Mouse (Mus musculus) natural killer cell, adult 2 months (primary cell): ENCODE results near the gene Trim9.

Experiments
- DNase-seq, 2 experiments: peaks; one replicate each; pipeline ENCODE4 v3.0.0; 2022; ENCODE audit warnings: low spot score in 2 of 2

Gene Trim9

GRCm38 (mm10) chr12:70326393-70326792 lies 21.0 kb downstream of the Trim9 start:
- no peak for DNase-seq

- no peak for DNase-seq
Measured at GRCm38 (mm10) chr12:70325826-70326225, 21.6 kb downstream of the Trim9 start.

- DNase-seq, result no peak
Measured at GRCm38 (mm10) chr12:70322790-70323189, 24.6 kb downstream of the Trim9 start.

- DNase-seq, result no peak
Measured at GRCm38 (mm10) chr12:70316147-70316546, 31.3 kb downstream of the Trim9 start.

- no peak for DNase-seq
Measured at GRCm38 (mm10) chr12:70307881-70308280, 39.5 kb downstream of the Trim9 start.

- no peak for DNase-seq
Measured at GRCm38 (mm10) chr12:70307062-70307461, 40.4 kb downstream of the Trim9 start.

- DNase-seq, result no peak
Measured at GRCm38 (mm10) chr12:70304014-70304413, 43.4 kb downstream of the Trim9 start.

GRCm38 (mm10) chr12:70303525-70303924 lies 43.9 kb downstream of the Trim9 start:
- DNase-seq, result no peak

GRCm38 (mm10) chr12:70302022-70302720 lies 45.2 kb downstream of the Trim9 start:
- no peak for DNase-seq

GRCm38 (mm10) chr12:70293927-70294684 lies 53.3 kb downstream of the Trim9 start:
- no peak for DNase-seq

- no peak for DNase-seq
Measured at GRCm38 (mm10) chr12:70293165-70293926, 54.1 kb downstream of the Trim9 start.

- DNase-seq, result no peak
Measured at GRCm38 (mm10) chr12:70285521-70285920, 61.9 kb downstream of the Trim9 start.

- DNase-seq, result no peak
Measured at GRCm38 (mm10) chr12:70284979-70285378, 62.4 kb downstream of the Trim9 start.

GRCm38 (mm10) chr12:70283116-70283731 lies 64.2 kb downstream of the Trim9 start:
- no peak for DNase-seq

- DNase-seq, result no peak
Measured at GRCm38 (mm10) chr12:70280930-70281329, 66.5 kb downstream of the Trim9 start.

GRCm38 (mm10) chr12:70280381-70280780 lies 67.0 kb downstream of the Trim9 start:
- peak; percentile 45 to 69 for DNase-seq

- DNase-seq, result no peak
Measured at GRCm38 (mm10) chr12:70277071-70277939, 70.1 kb downstream of the Trim9 start.

- DNase-seq, result no peak
Measured at GRCm38 (mm10) chr12:70269724-70270123, 77.7 kb downstream of the Trim9 start.

GRCm38 (mm10) chr12:70267314-70267713 lies 80.1 kb downstream of the Trim9 start:
- peak in 1 of 2 experiments; percentile 38 for DNase-seq

- DNase-seq, result peak in 1 of 2 experiments; percentile 3
Measured at GRCm38 (mm10) chr12:70266494-70266931, 80.9 kb downstream of the Trim9 start.

- DNase-seq, result no peak
Measured at GRCm38 (mm10) chr12:70263721-70264120, 83.7 kb downstream of the Trim9 start.
